Mouse (Mus musculus) embryonic facial prominence, embryonic 11.5 days (tissue): ENCODE measurements around the gene Wbp2nl. TPM values are rescaled to one million over a fixed set of nuclear protein-coding genes. Genes with fewer than 3 reads are reported as not detected.

Experiments
- ATAC-seq: fragments of 200-750 bp; cut with Nextera tagmentation; replicated peaks from 2 replicates; pipeline ENCODE4 v1.8.0; 2017; ENCODE audit warnings: low read depth; ENCODE audit not compliant: insufficient number of reproducible peaks, low FRiP score, low TSS enrichment
- DNase-seq: peaks from one replicate; pipeline ENCODE4 v3.0.0-alpha.2; 2015; ENCODE audit warnings: low spot score
- H3K27ac ChIP-seq: fragments of 300-500 bp; sonication (generic); replicated peaks from 2 replicates; pipeline ENCODE4 v1.5.1; 2014; ENCODE audit warnings: mild to moderate bottlenecking, low read depth, low read length, control low read depth
- H3K27me3 ChIP-seq: fragments of 300-500 bp; sonication (generic); 2 replicates; pipeline ENCODE4 v1.6.1; 2014; ENCODE audit warnings: mild to moderate bottlenecking, low read length, moderate library complexity, mixed read lengths; ENCODE audit not compliant: control insufficient read depth, insufficient read depth
- H3K36me3 ChIP-seq: fragments of 300-500 bp; sonication (generic); replicated peaks from 2 replicates; pipeline ENCODE4 v1.6.1; 2014; ENCODE audit warnings: low read depth, mild to moderate bottlenecking, low read length, moderate library complexity, mixed read lengths; ENCODE audit not compliant: control insufficient read depth, insufficient read depth
- H3K4me1 ChIP-seq: fragments of 300-500 bp; sonication (generic); 2 replicates; pipeline ENCODE4 v1.6.1; 2014; ENCODE audit warnings: low read length, mixed read lengths; ENCODE audit not compliant: control insufficient read depth, insufficient read depth
- H3K4me2 ChIP-seq: fragments of 300-500 bp; sonication (generic); 2 replicates; pipeline ENCODE4 v1.6.1; 2014; ENCODE audit warnings: low read depth, mild to moderate bottlenecking, control low read depth, low read length, moderate library complexity
- H3K4me3 ChIP-seq: fragments of 300-500 bp; sonication (generic); 2 replicates; pipeline ENCODE4 v1.5.1; 2014; ENCODE audit warnings: low read depth, low read length, control low read depth
- H3K9ac ChIP-seq: fragments of 300-500 bp; sonication (generic); replicated peaks from 2 replicates; pipeline ENCODE4 v1.6.1; 2014; ENCODE audit warnings: mild to moderate bottlenecking, control low read depth, low read length
- H3K9me3 ChIP-seq: fragments of 300-500 bp; sonication (generic); replicated peaks from 2 replicates; pipeline ENCODE4 v1.6.1; 2016; ENCODE audit warnings: mild to moderate bottlenecking, low read length, inconsistent platforms, mixed read lengths; ENCODE audit not compliant: control insufficient read depth
- WGBS: fragments of 180-500 bp; shearing (Covaris S2); extraction: QIAGEN DNeasy Blood & Tissue Kit; methylation state at CpG from one replicate; pipeline ENCODE4 v1.1.7; 2014; 5-methylcytosine and 5-hydroxymethylcytosine counted together
- polyA plus RNA-seq: library from polyadenylated mRNA; unstranded; fragments of >200 nt; fragmentation: Nextera tagmentation; extraction: Ambion mirVana; gene quantifications from 2 replicates; pipeline ENCODE4 v1.2.1, GENCODE M21; 2014

The Wbp2nl gene
- polyA plus RNA-seq, 1 experiment from 2014 or later: 0.34 TPM

DNA sequence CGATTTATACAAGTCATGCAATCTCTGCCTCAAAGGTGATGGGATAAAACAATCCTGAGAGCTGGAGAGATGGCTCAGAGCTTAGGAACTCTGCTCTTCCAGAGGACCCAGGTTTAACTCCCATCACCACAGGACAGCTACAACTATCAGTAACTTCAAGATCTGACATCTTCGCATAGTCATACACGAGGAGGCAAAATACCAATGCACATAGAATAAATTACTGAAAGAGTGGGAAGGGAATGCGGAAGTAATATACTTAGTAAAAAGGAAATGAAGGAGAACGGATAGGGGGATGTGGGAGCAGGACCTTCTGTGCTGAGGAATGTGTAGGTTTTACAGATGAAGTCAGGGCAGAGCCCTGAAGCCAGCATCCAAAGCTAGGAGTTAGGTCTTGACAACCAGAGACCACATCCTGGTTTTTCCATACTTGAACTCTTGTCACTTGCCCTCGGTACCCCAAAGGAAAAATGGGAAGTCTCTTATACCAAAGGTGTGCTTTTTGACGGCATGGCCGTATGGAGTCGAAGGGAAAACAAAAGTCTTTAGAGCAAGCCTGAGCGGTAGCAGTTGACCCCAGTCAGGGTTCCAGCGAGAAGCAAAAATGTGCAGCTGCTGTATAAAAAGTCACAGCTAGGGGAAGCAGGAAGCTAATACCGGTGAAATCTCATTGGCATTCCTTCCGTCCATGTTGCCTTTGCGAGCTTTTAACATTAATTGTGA lies 48.0 kb downstream of the Wbp2nl start:
- no peaks in the 10 kb centered on the region for H3K9me3 ChIP-seq
- peak overlapping the region; percentile 68 for H3K9ac ChIP-seq
- ATAC-seq (no peak), DNase-seq (no peak)
- H3K4me1 ChIP-seq: peaks cover 5% of the 10 kb centered on the region
- no peaks in the 10 kb centered on the region for H3K27me3 ChIP-seq
- H3K27ac ChIP-seq: no peak overlapping the region
- H3K36me3 ChIP-seq: peaks cover 5% of the 10 kb centered on the region
- peak overlapping the region; percentile 73 for H3K4me2 ChIP-seq
- peak overlapping the region; percentile 62 for H3K4me3 ChIP-seq
- 69% methylated on average over 14 of the region's 14 CpGs for WGBS

DNA sequence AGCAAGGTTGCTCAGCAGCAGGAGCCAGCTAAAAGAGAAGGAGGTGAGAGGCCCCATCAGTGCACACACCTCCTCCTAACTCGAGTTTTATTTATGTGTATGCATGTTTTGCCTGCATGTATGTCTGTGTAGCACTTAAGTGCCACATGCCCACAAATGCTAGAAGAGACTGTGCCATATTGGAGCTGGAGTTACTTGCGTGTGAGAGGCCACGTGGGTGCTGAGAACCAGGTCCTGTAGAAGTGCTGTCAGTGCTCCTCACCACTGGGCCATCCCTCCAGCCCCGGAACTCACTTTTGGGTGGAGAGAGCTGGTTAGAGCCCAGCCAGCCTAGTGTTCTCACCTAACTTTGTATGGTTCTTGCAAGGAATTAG lies 48.5 kb downstream of the Wbp2nl start:
- peak overlapping the region; percentile 62; the same call in 1 of the 2 replicates for H3K4me3 ChIP-seq
- H3K27me3 ChIP-seq: no peaks in the 10 kb centered on the region
- no peak for ATAC-seq
- 88% methylated on average over 4 of the region's 4 CpGs for WGBS
- H3K9me3 ChIP-seq: no peaks in the 10 kb centered on the region
- peak overlapping the region; percentile 73 for H3K4me2 ChIP-seq
- no peak for DNase-seq
- peaks cover 5% of the 10 kb centered on the region for H3K4me1 ChIP-seq
- H3K9ac ChIP-seq: no peak overlapping the region; the same call in 1 of the 2 replicates
- H3K27ac ChIP-seq: no peak overlapping the region
- peaks cover 5% of the 10 kb centered on the region for H3K36me3 ChIP-seq

DNA sequence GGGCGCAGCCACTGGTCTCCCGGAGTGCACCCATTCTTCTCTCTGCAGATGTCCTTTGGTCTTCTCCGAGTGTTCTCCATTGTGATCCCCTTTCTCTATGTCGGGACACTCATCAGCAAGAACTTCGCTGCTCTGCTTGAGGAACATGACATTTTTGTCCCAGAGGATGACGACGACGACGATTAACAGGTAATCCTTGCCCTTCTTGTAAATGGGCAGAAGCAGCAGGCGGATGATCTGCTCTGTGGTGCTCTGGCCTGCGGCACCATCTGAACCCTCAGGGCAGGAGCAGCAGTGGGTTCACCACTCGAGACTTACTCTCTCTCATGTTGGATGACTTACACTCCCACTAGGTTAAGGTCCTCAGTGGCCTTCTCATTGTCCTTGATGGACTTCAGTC lies 49.1 kb downstream of the Wbp2nl start:
- Histone ChIP-seq H3K4me3 (no peak overlapping the region), H3K36me3 (peaks cover 5% of the 10 kb centered on the region), H3K9ac (no peak overlapping the region), H3K9me3 (no peaks in the 10 kb centered on the region), H3K27me3 (no peaks in the 10 kb centered on the region), H3K4me1 (peaks cover 5% of the 10 kb centered on the region), H3K4me2 (no peak overlapping the region), H3K27ac (no peak overlapping the region)
- DNase-seq (no peak), ATAC-seq (no peak)
- 93% methylated on average over 12 of the region's 12 CpGs for WGBS

DNA sequence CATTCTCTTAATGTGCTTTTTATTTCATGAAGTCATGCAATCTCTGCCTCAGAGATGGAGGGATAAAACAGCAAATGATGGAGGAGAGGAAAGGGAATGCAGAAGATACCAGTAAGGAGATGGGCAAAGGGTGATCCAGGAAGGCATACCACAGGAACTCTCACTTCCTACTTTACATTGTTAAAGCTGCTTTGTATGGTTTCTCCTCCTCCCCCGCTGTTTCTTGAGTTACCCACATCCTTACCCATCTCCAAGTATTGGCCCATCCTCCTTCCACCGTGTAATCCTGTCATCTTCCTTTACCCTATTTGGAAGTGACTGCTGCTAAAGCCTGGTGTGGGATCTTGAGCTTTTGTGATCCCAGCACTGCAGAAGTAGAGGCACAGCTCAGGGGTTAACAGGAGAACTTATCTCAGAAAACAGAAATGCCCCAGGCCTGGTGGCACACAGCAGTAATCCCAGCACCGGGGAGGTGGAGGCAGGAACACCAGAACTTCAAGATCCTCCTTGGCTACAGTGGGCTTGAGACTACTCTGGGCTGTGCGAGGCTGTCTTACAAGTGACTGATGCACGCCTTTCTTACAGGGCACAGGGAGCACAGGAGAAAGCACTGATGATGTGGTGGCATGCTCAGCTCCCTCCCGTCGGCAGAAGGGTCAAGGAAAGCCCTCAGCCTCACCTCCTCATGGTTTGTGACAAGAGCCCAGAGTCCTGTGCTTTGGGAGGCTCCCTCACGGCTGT lies 49.7 kb downstream of the Wbp2nl start:
- Histone ChIP-seq H3K4me2 (no peak overlapping the region), H3K36me3 (peaks cover 5% of the 10 kb centered on the region), H3K9ac (no peak overlapping the region), H3K27ac (no peak overlapping the region), H3K4me1 (peaks cover 5% of the 10 kb centered on the region), H3K9me3 (no peaks in the 10 kb centered on the region), H3K27me3 (no peaks in the 10 kb centered on the region), H3K4me3 (no peak overlapping the region)
- 85% methylated on average over 8 of the region's 8 CpGs for WGBS
- no peak for ATAC-seq
- DNase-seq: no peak

DNA sequence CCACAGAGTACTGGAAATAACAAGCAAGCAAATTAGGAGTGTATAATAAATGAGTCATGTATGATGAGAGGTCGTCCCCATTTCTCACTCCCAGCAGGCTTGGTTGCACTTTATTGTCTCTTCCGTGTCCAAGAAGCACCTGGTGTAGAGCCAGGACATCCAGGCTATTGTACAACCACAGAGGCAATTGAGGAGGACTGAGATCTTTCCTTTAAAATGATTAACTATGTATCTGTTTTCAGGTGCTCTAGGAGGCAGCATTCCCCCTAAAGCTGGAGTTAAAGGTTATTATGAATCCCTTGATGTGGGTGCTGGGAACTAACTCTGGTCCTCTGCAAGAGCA lies 50.2 kb downstream of the Wbp2nl start:
- Histone ChIP-seq H3K4me3 (no peak overlapping the region), H3K4me1 (peaks cover 5% of the 10 kb centered on the region), H3K27ac (no peak overlapping the region), H3K27me3 (no peaks in the 10 kb centered on the region), H3K4me2 (no peak overlapping the region), H3K9ac (no peak overlapping the region), H3K9me3 (no peaks in the 10 kb centered on the region), H3K36me3 (peaks cover 5% of the 10 kb centered on the region)
- WGBS: 80% methylated on average over 2 of the region's 2 CpGs
- ATAC-seq: no peak
- no peak for DNase-seq

DNA sequence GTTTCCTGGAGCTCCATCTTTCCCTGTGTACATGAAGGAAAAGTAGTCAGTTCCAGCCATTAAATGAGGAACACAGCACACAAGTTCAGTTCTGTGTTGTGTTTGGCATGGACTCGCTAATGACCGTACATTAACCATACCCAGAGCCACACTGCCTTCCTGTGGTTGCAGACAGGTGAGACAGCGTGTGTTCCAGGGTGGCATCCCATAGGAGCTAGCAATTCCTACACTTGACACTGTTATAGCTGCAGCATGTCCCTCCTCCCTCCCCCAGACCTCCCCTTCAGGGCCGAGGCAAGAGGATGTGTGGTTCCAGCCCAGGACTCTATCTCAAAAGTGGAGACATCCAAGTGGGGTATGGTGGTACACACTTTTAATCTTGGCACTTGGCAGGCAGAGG lies 51.6 kb downstream of the Wbp2nl start:
- H3K4me1 ChIP-seq: peaks cover 5% of the 10 kb centered on the region
- WGBS: 90% methylated on average over 4 of the region's 4 CpGs
- peaks cover 5% of the 10 kb centered on the region for H3K36me3 ChIP-seq
- no peak overlapping the region for H3K4me3 ChIP-seq
- no peak overlapping the region for H3K4me2 ChIP-seq
- no peak overlapping the region for H3K27ac ChIP-seq
- no peaks in the 10 kb centered on the region for H3K9me3 ChIP-seq
- no peak for ATAC-seq
- no peaks in the 10 kb centered on the region for H3K27me3 ChIP-seq
- DNase-seq: no peak
- no peak overlapping the region for H3K9ac ChIP-seq

DNA sequence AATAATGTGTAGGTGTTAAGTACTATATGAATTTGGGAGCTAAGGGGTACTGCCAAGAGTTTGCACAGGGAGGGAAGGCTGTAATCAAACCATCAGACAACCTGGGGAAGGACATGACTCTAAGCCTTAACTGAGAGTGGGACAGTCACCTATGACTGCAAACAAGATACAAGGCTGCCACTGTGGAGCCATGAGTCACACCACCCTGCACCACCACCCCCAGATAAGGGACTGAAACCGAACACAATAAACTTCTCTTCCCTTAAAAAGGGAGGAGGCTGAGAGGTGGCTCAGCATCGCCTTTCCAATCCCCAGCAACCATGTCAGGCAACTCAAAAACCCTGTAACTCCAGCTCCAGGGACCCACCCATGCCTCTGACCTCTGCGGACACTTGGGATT lies 52.7 kb downstream of the Wbp2nl start:
- no peak for ATAC-seq
- no peaks in the 10 kb centered on the region for H3K27me3 ChIP-seq
- H3K9ac ChIP-seq: peak overlapping the region; percentile 9; the same call in 1 of the 2 replicates
- no peak overlapping the region for H3K27ac ChIP-seq
- H3K9me3 ChIP-seq: no peaks in the 10 kb centered on the region
- no peak for DNase-seq
- H3K4me2 ChIP-seq: no peak overlapping the region
- 94% methylated on average over 3 of the region's 3 CpGs for WGBS
- peaks cover 5% of the 10 kb centered on the region for H3K36me3 ChIP-seq
- no peak overlapping the region for H3K4me3 ChIP-seq
- peaks cover 5% of the 10 kb centered on the region for H3K4me1 ChIP-seq

DNA sequence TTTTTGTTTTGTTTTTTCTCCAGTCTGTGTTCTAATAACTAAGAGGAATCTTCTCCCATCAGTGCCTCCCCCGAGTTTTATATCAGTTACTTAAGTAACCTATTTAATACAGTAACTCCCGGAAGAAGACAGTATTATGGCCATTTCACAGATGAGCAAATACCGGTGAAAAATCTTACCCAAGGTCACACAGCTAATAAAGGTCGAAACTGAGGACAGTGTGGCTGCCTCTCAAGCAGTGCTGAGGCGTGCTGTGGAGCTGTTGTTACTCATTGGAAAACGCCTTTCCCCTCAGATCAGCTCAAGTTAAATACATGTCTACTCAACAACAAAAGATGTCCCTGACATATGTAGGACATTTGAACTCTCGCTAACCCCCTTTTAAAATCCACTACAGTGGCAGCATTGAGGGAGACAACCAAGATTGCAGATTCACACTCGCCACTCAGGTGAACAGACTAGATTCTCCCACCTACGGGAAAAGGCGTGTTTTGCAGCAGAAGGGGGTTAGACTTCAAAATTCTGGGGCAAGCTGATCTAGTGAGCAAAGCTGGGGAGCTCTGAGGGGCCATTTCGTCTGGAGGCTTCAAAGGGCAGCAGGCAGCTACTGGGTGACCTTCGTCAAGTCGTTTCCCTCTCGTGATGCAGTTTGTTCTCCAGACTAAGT lies 54.5 kb downstream of the Wbp2nl start:
- 28% methylated on average over 14 of the region's 14 CpGs for WGBS
- Histone ChIP-seq H3K4me2 (peak overlapping the region; percentile 66), H3K27ac (peak overlapping the region; percentile 25; the same call in 1 of the 2 replicates), H3K9ac (peak overlapping the region; percentile 91), H3K4me3 (peak overlapping the region; percentile 87), H3K4me1 (no peaks in the 10 kb centered on the region; the same call in 1 of the 2 replicates), H3K9me3 (no peaks in the 10 kb centered on the region), H3K27me3 (no peaks in the 10 kb centered on the region), H3K36me3 (peaks cover 5% of the 10 kb centered on the region)
- DNase-seq: no peak
- no peak for ATAC-seq
